Mouse (Mus musculus) heart, adult 2 months (tissue): ENCODE data around the gene BC107364.

Source experiments
- CTCF ChIP-seq: fragments of 200-600 bp; IDR thresholded peaks from 2 replicates; pipeline ENCODE4 v1.8.1; 2022; ENCODE audit warnings: antibody characterized with exemption, mild to moderate bottlenecking, moderate library complexity
- EP300 ChIP-seq: fragments of 200-500 bp; IDR thresholded peaks from 2 replicates; pipeline ENCODE4 v1.6.1; 2011; ENCODE audit warnings: low read depth, low read length, control low read depth; ENCODE audit not compliant: insufficient read depth
- POLR2A ChIP-seq: fragments of 200-500 bp; IDR thresholded peaks from 2 replicates; pipeline ENCODE4 v1.6.1; 2011; ENCODE audit warnings: mild to moderate bottlenecking, low read depth, low read length, control low read depth; ENCODE audit not compliant: insufficient read depth

GRCm38 (mm10) chr3:96440578-96440977, 11.5 kb downstream of the BC107364 start:
- TF ChIP-seq CTCF (peak; percentile 97), POLR2A (no peak), EP300 (no peak)
